Mouse (Mus musculus) kidney, embryonic 14.5 days (tissue): ENCODE results near the gene Cyp2c38. TPM values are rescaled to one million over a fixed set of nuclear protein-coding genes. Genes with fewer than 3 reads are reported as not detected.
"Not testable (repeated sequence)": the region's sequence is repeated elsewhere in the genome, so short reads cannot be mapped to it uniquely, and the experiment has no call there.

ENCODE experiments used
- ATAC-seq: fragments of 200-750 bp; cut with Nextera tagmentation; 2 replicates; pipeline ENCODE4 v1.8.0; 2017; ENCODE audit warnings: moderate number of reproducible peaks, mild to moderate bottlenecking, moderate TSS enrichment, moderate library complexity; ENCODE audit not compliant: low FRiP score, low TSS enrichment
- H3K27ac ChIP-seq: fragments of 300-500 bp; sonication (generic); 2 replicates; pipeline ENCODE4 v1.5.1; 2014; ENCODE audit warnings: low read depth, mild to moderate bottlenecking, low read length, moderate library complexity, mixed read lengths
- H3K27me3 ChIP-seq: fragments of 300-500 bp; sonication (generic); 2 replicates; pipeline ENCODE4 v1.6.1; 2014; ENCODE audit warnings: mild to moderate bottlenecking, low read length; ENCODE audit not compliant: control insufficient read depth, insufficient read depth
- H3K36me3 ChIP-seq: fragments of 300-500 bp; sonication (generic); 2 replicates; pipeline ENCODE4 v1.6.1; 2014; ENCODE audit warnings: low read length, mixed read lengths; ENCODE audit not compliant: control insufficient read depth, insufficient read depth
- H3K4me1 ChIP-seq: fragments of 300-500 bp; sonication (generic); 2 replicates; pipeline ENCODE4 v1.6.1; 2014; ENCODE audit warnings: low read length, mixed read lengths; ENCODE audit not compliant: control insufficient read depth, insufficient read depth
- H3K4me2 ChIP-seq: fragments of 300-500 bp; sonication (generic); replicated peaks from 2 replicates; pipeline ENCODE4 v1.6.1; 2014; ENCODE audit warnings: low read depth, mild to moderate bottlenecking, low read length
- H3K4me3 ChIP-seq: fragments of 300-500 bp; sonication (generic); 2 replicates; pipeline ENCODE4 v1.5.1; 2014; ENCODE audit warnings: mild to moderate bottlenecking, low read length
- H3K9ac ChIP-seq: fragments of 300-500 bp; sonication (generic); 2 replicates; pipeline ENCODE4 v1.6.1; 2014; ENCODE audit warnings: low read depth, mild to moderate bottlenecking, low read length, moderate library complexity
- H3K9me3 ChIP-seq: fragments of 300-500 bp; sonication (generic); 2 replicates; pipeline ENCODE4 v1.6.1; 2016; ENCODE audit warnings: low read length; ENCODE audit not compliant: control insufficient read depth
- whole genome bisulfite sequencing: fragments of 180-500 bp; shearing (Covaris S2); extraction: QIAGEN DNeasy Blood & Tissue Kit; methylation state at CpG from one replicate; pipeline ENCODE4 v1.1.7; 2014; 5-methylcytosine and 5-hydroxymethylcytosine counted together
- polyA plus RNA-seq: library from polyadenylated mRNA; unstranded; fragments of >200 nt; fragmentation: Nextera tagmentation; extraction: Ambion mirVana; gene quantifications from 2 replicates; pipeline ENCODE4 v1.2.1, GENCODE M21; 2014

Cyp2c38 gene
- not detected in 2 replicates for polyA plus RNA-seq

DNA sequence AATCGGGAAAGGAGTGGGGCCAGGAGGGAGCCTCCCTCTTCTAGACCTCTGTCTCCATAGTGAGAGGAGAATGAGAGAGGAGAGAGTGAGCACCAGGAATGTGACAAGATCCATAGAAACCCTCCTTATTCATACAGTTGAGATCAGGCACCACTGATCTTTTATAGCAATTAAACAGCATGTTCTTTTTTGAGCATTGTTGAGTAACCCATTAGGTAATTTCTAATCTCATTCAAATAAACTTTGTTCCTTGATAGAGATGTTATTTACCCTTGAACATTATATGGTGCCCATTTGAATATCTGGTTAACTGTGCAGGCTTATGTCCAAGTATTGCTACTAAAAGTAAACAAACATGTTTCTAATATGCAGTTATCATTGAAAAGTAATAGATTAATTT is at the start of gene Cyp2c38:
Gene Cyp2c38, minus strand, starts transcription at position 135 of the 400 bp plus-strand sequence.
- H3K9me3 ChIP-seq: no peaks in the 10 kb centered on the region
- no peak within 1 kb of the TSS for H3K9ac ChIP-seq
- H3K27me3 ChIP-seq: no peaks in the 10 kb centered on the region

GRCm38 (mm10) chr19:39510534-39510933 is 47.7 kb upstream of the Cyp2c38 start, which contains the start of gene Cyp2c39:
Gene Cyp2c39, plus strand, starts transcription at chr19:39510862.
- H3K9ac ChIP-seq: no peak within 1 kb of the TSS
- 84% methylated on average over 4 of the region's 4 CpGs for WGBS
- H3K27ac ChIP-seq: no peak within 1 kb of the TSS

More for the DNA sequence above, at the start of gene Cyp2c38:
- Histone ChIP-seq H3K4me1 (no peaks in the 10 kb centered on the region), H3K4me3 (no peak within 1 kb of the TSS), H3K4me2 (no peak within 1 kb of the TSS), H3K27ac (no peak within 1 kb of the TSS), H3K36me3 (no peaks in the 10 kb centered on the region)
- ATAC-seq: no peak
- WGBS: 79% methylated on average over 1 of the region's 1 CpGs

GRCm38 (mm10) chr19:39509533-39509932 is 46.7 kb upstream of the Cyp2c38 start:
- Histone ChIP-seq H3K27ac (no peak overlapping the region), H3K9ac (no peak overlapping the region), H3K4me3 (no peak overlapping the region), H3K4me1 (no peaks in the 10 kb centered on the region), H3K4me2 (no peak overlapping the region), H3K27me3 (no peaks in the 10 kb centered on the region), H3K9me3 (no peaks in the 10 kb centered on the region; the same call in 1 of the 2 replicates), H3K36me3 (no peaks in the 10 kb centered on the region)
- WGBS: 84% methylated on average over 1 of the region's 1 CpGs
- no peak for ATAC-seq

More at GRCm38 (mm10) chr19:39510534-39510933, 47.7 kb upstream of the Cyp2c38 start, which contains the start of gene Cyp2c39:
- Histone ChIP-seq H3K9me3 (no peaks in the 10 kb centered on the region; the same call in 1 of the 2 replicates), H3K4me3 (no peak within 1 kb of the TSS), H3K27me3 (no peaks in the 10 kb centered on the region), H3K4me2 (no peak within 1 kb of the TSS), H3K36me3 (no peaks in the 10 kb centered on the region), H3K4me1 (no peaks in the 10 kb centered on the region)
- no peak for ATAC-seq

DNA sequence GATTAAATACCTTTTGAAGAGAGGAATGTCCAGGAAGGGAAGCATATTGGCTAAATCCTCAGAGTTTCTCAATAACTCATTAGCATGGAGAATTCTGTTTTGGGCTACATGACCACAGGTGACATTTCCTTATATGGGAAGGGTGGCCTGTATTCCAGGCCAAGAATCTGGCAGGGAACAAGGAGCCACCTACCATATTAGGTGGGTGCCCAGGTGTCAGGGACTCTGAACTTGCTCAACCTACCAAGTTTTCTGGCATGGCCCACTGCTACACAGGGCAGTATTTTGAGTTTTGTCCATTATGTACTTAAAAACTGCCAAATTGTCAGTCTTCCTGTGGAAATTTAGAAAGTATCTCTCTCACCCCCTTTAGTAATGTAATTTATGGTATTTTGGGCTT is 43.5 kb upstream of the Cyp2c38 start:
- no peak for ATAC-seq
- H3K4me3 ChIP-seq: no peak overlapping the region
- no peaks in the 10 kb centered on the region for H3K27me3 ChIP-seq
- no peak overlapping the region for H3K4me2 ChIP-seq
- H3K27ac ChIP-seq: no peak overlapping the region
- no peaks in the 10 kb centered on the region; the same call in 1 of the 2 replicates for H3K9me3 ChIP-seq
- no peaks in the 10 kb centered on the region for H3K36me3 ChIP-seq
- H3K9ac ChIP-seq: no peak overlapping the region
- no peaks in the 10 kb centered on the region for H3K4me1 ChIP-seq

DNA sequence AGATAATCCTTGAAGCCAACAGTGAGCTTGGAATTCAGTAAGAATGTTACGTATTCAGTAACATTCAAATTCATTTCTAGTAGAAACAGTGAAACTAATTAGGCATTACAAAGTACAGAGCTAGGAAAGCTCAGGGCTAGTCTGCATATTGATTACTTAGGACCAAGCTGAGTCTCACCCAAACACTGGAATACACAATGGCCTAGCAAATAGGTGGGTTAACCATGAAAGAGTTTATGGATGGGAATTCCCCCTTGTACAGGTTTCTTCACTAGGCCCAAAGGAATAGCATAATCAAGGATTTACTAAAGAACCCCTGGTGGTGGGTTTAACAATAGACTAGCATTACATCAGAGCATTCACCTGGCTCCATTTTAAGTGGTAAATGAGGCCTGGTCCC is 21.1 kb upstream of the Cyp2c38 start:
- not testable (repeated sequence) for H3K27me3 ChIP-seq, H3K36me3 ChIP-seq, H3K4me1 ChIP-seq, ATAC-seq, H3K9ac ChIP-seq, H3K4me2 ChIP-seq, H3K27ac ChIP-seq, H3K9me3 ChIP-seq, H3K4me3 ChIP-seq
- 94% methylated on average over 1 of the region's 1 CpGs for WGBS

DNA sequence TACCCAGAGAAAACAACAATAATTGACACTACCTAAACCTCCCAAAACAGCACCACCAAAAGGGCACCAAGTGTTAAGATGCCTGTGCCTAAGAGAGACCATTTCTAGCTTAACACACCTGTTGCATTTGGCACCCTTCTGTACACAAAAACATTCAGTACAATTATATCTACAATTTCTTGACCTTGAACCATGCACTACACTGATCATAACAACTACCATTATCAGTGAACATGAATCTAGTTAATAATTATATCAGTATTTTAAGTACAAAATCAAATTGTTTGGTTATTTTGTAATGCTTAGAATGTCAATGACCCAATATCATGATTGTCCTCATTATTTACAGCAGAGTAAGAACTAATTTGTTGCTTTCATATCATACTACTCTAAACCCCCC is 1.0 kb upstream of the Cyp2c38 start:
- no peaks in the 10 kb centered on the region for H3K27me3 ChIP-seq
- no peak overlapping the region for H3K27ac ChIP-seq
- no peaks in the 10 kb centered on the region for H3K9me3 ChIP-seq
- no peak for ATAC-seq
- no peak overlapping the region for H3K4me3 ChIP-seq
- no peak overlapping the region for H3K4me2 ChIP-seq
- H3K9ac ChIP-seq: no peak overlapping the region
- H3K4me1 ChIP-seq: no peaks in the 10 kb centered on the region
- H3K36me3 ChIP-seq: no peaks in the 10 kb centered on the region

Other genes with a start within 250 kb of the Cyp2c38 start
- not detected in 2 replicates for gene Cyp2c29, start 193.7 kb downstream of the Cyp2c38 start, polyA plus RNA-seq
- gene Cyp2c39, start 47.8 kb upstream of the Cyp2c38 start, polyA plus RNA-seq: not detected in 2 replicates
- gene Cyp2c67, start 186.0 kb upstream of the Cyp2c38 start, polyA plus RNA-seq: not detected in 2 replicates